Comparison of ENCODE assay signal across 16 mouse cellular contexts in genomic region chr8:104313311-104313710, GRCm38 (mm10). TPM values are rescaled to one million over a fixed set of nuclear protein-coding genes. Genes with fewer than 3 reads are reported as not detected.
A peak's percentile ranks its signal among the peaks of the same experiment; 100 is the strongest.
DNase-seq lines count a peak whose midpoint lies in the region; ATAC-seq lines count a peak whose summit lies in the region.
"Had no signal": no experiment of that assay in that cellular context is flagged by ENCODE, and none has a peak within 500 bp of the region (broad histone marks: within the 10 kb centered on the region; RNA-seq: fewer than 3 reads in every experiment).

No protein-coding gene starts in this region.

- no peaks in the 10 kb centered on the region for H3K9me3 ChIP-seq in kidney, embryonic 15.5 days (replicated peaks)
- H3K9me3 ChIP-seq: forebrain, embryonic 12.5 days; hindbrain, embryonic 15.5 days had no signal

- no peaks in the 10 kb centered on the region for H3K36me3 ChIP-seq in kidney, embryonic 15.5 days
- H3K36me3 ChIP-seq: forebrain, embryonic 12.5 days; hindbrain, embryonic 15.5 days had no signal

- no peak overlapping the region for H3K27ac ChIP-seq in kidney, embryonic 15.5 days
- H3K27ac ChIP-seq: forebrain, embryonic 12.5 days; hindbrain, embryonic 15.5 days had no signal

- ATAC-seq in kidney, embryonic 15.5 days (replicated peaks; ENCODE audit: low FRiP score) = no peak

- H3K4me2 ChIP-seq in kidney, embryonic 15.5 days = no peak overlapping the region
- H3K4me2 ChIP-seq: forebrain, embryonic 12.5 days; hindbrain, embryonic 15.5 days had no signal

- H3K4me3 ChIP-seq in kidney, embryonic 15.5 days (replicated peaks) = no peak overlapping the region
- H3K4me3 ChIP-seq: forebrain, embryonic 12.5 days; hindbrain, embryonic 15.5 days had no signal

- DNase-seq in cerebellum, postnatal 10 days = peak; percentile 36 to 39
- DNase-seq in cerebellum, adult 9-10 months = no peak
- peak; percentile 39 for DNase-seq in kidney, postnatal 14 days
- peak; percentile 22 for DNase-seq in adipocyte (ENCODE audit: low spot score)
- peak; percentile 68 for DNase-seq in lung, postnatal 10 days
- DNase-seq in adrenal gland, postnatal 25 days = no peak
- no peak for DNase-seq in thymus, postnatal 14 days
- DNase-seq: gastrocnemius, postnatal 10 days had no signal

- H3K4me1 ChIP-seq in kidney, embryonic 15.5 days = no peaks in the 10 kb centered on the region
- H3K4me1 ChIP-seq: forebrain, embryonic 12.5 days; hindbrain, embryonic 15.5 days had no signal

- H3K9ac ChIP-seq in kidney, embryonic 15.5 days = no peak overlapping the region
- H3K9ac ChIP-seq: forebrain, embryonic 12.5 days; hindbrain, embryonic 15.5 days had no signal

- H3K27me3 ChIP-seq in kidney, embryonic 15.5 days = no peaks in the 10 kb centered on the region
- H3K27me3 ChIP-seq: forebrain, embryonic 12.5 days; hindbrain, embryonic 15.5 days had no signal

- 66% methylated on average over 4 of the region's 4 CpGs for whole genome bisulfite sequencing in kidney, embryonic 15.5 days

RNA-seq across cellular contexts. Expression of gene Cmtm1, which starts 3.4 kb away (rescaled TPM):
- polyA plus RNA-seq in kidney, embryonic 15.5 days (2015; fragmentation: Nextera tagmentation; extraction: Ambion mirVana) = not detected in 2 replicates
- 0.52 and 1.0 TPM in 2 replicates for total RNA-seq in adrenal gland, postnatal 25 days (2021)
- total RNA-seq: gastrocnemius, postnatal 10 days; layer of hippocampus, postnatal 10 days; megakaryocyte-erythroid progenitor cell, adult 5-6 weeks; MEL had no signal
- polyA plus RNA-seq: forebrain, embryonic 12.5 days; hindbrain, embryonic 15.5 days; limb, embryonic 14.5 days had no signal

RNA-seq across cellular contexts. Expression of gene Gm45711, which starts 3.4 kb away (rescaled TPM):
- not detected in 2 replicates for polyA plus RNA-seq in kidney, embryonic 15.5 days (2015; fragmentation: Nextera tagmentation; extraction: Ambion mirVana)
- total RNA-seq in adrenal gland, postnatal 25 days (2021) = not detected in 2 replicates
- total RNA-seq: adrenal gland, adult 18-20 months; gastrocnemius, postnatal 10 days; layer of hippocampus, postnatal 10 days; megakaryocyte-erythroid progenitor cell, adult 5-6 weeks; MEL had no signal
- polyA plus RNA-seq: forebrain, embryonic 12.5 days; hindbrain, embryonic 15.5 days; limb, embryonic 14.5 days had no signal

RNA-seq across cellular contexts. Expression of gene Gm11020, which starts 8.1 kb away (rescaled TPM):
- not detected in 2 replicates for polyA plus RNA-seq in kidney, embryonic 15.5 days (2015; fragmentation: Nextera tagmentation; extraction: Ambion mirVana)
- total RNA-seq in adrenal gland, postnatal 25 days (2021) = not detected in 2 replicates
- total RNA-seq: adrenal gland, adult 18-20 months; gastrocnemius, postnatal 10 days; layer of hippocampus, postnatal 10 days; megakaryocyte-erythroid progenitor cell, adult 5-6 weeks; MEL had no signal
- polyA plus RNA-seq: forebrain, embryonic 12.5 days; hindbrain, embryonic 15.5 days; limb, embryonic 14.5 days had no signal

RNA-seq across cellular contexts. Expression of gene Cmtm2b, which starts 8.7 kb away (rescaled TPM):
- polyA plus RNA-seq in kidney, embryonic 15.5 days (2015; fragmentation: Nextera tagmentation; extraction: Ambion mirVana) = not detected in 2 replicates
- total RNA-seq in adrenal gland, postnatal 25 days (2021) = not detected in 2 replicates
- total RNA-seq: gastrocnemius, postnatal 10 days; layer of hippocampus, postnatal 10 days; megakaryocyte-erythroid progenitor cell, adult 5-6 weeks; MEL had no signal
- polyA plus RNA-seq: forebrain, embryonic 12.5 days; hindbrain, embryonic 15.5 days; limb, embryonic 14.5 days had no signal

RNA-seq across cellular contexts. Expression of gene Cmtm2a, which starts 20.3 kb away (rescaled TPM):
- not detected in 2 replicates for polyA plus RNA-seq in kidney, embryonic 15.5 days (2015; fragmentation: Nextera tagmentation; extraction: Ambion mirVana)
- 0.97 and 3.6 TPM in 2 replicates for total RNA-seq in adrenal gland, postnatal 25 days (2021)
- total RNA-seq: gastrocnemius, postnatal 10 days; layer of hippocampus, postnatal 10 days; megakaryocyte-erythroid progenitor cell, adult 5-6 weeks; MEL had no signal
- polyA plus RNA-seq: forebrain, embryonic 12.5 days; hindbrain, embryonic 15.5 days; limb, embryonic 14.5 days had no signal

Comparison
In these comparisons a context has a peak if more than half of its experiments do, and no peak if none do; other contexts are left out.
1. DNase-seq: peak in cerebellum, postnatal 10 days (2 of 2), kidney, postnatal 14 days (single experiment), adipocyte (single experiment) and lung, postnatal 10 days (single experiment); none in cerebellum, adult 9-10 months (single experiment), adrenal gland, postnatal 25 days (single experiment) and thymus, postnatal 14 days (single experiment).